Mouse (Mus musculus): ENCODE results near the gene Syce2.

Syce2 gene

GRCm38 (mm10) chr8:84845355-84846093 lies 26.4 kb upstream of the Syce2 start:
- DNase-seq, result no peak

- peak; percentile 45 for DNase-seq
Measured at GRCm38 (mm10) chr8:84846094-84846721, 25.7 kb upstream of the Syce2 start.

GRCm38 (mm10) chr8:84846722-84847572 lies 25.0 kb upstream of the Syce2 start, which contains the start of gene Calr:
Gene Calr (minus strand): TSS chr8:84846934.
- DNase-seq, result peak; percentile 99

GRCm38 (mm10) chr8:84847684-84848435 lies 24.1 kb upstream of the Syce2 start:
- no peak for DNase-seq

GRCm38 (mm10) chr8:84856434-84856833 lies 15.5 kb upstream of the Syce2 start:
- no peak for DNase-seq

- peak; percentile 90 for DNase-seq
Measured at GRCm38 (mm10) chr8:84856864-84857441, 15.0 kb upstream of the Syce2 start, which contains the start of gene Farsa. Gene Farsa (plus strand): TSS chr8:84856989.

DNA sequence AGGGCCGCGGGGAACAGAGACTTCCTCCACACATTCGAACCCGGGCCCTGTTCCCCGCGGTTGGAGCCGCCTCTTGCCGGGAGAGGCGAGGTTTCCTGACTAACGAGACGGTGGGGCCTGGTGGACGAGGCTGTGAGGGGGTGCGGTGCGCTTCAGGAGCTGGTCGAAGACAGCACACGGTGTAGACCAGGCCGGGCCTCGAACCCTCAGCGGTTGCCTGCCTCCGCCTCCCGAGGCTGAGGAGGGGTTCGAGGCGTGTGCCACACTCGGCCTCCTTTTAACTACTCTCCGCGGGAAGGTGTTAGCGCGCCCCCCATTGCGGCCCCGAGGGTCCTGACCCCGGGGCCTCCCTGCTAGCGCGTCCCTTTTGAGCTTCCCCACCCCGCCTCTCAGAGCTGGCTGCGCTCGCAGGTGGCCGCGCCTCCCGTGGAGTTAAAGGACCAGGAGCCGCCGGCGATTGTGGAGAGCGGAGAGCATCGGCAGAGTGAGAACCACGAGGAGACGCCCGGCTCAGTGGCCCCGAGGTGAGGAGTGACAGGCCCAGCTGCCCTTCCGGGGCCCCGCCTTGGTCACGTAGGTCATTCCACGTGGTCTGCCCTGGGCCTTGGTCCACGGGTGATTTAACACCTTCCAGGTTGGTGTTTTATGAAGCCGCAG lies 526 bp downstream of the Syce2 start:
- no peak for DNase-seq

GRCm38 (mm10) chr8:84873016-84873415 lies 1.1 kb downstream of the Syce2 start:
- DNase-seq, result no peak

GRCm38 (mm10) chr8:84874339-84874738 lies 2.4 kb downstream of the Syce2 start:
- no peak for DNase-seq

- DNase-seq, result peak; percentile 73
Measured at GRCm38 (mm10) chr8:84877297-84878035, 5.6 kb downstream of the Syce2 start.

DNA sequence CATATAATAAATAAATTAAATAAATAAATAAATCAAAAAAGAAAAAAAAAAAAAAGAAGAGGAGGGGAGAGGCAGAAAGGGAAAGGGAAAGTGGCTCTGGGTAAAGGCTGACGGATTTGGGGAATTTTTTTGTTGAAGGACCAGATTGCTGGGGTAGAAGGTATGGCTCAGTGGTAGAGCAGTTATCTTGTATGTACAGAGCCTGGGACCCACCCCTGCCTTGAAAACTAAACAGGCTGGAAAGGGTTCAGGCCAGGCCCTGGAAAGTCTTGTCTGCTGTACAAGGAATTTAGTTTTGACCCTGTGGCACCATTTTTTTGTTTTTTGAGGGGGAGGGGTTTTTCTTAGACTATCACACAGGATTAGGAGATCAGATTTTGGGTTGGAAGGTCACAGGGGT lies 7.0 kb downstream of the Syce2 start:
- no peak for DNase-seq

DNA sequence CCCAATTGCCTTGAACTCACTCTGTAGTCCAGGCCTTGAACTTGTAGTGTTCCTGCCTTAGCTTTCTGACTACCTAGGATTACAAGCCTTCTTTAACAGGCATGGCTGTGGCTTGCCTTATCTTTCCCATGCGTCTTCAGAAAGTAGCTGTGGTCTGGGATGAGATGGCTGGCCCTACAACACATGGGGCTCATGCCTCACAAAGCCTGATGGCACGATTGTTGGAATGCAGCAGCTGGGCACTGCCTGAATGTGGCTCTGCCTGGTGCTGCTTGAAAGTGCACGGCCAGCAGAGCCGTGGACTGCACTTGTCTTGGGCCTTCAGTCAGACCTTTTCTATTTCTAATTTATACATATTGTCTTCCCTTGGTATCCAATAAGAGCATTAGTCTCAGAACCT lies 12.8 kb downstream of the Syce2 start:
- no peak for DNase-seq

- no peak for DNase-seq
Measured at GRCm38 (mm10) chr8:84888280-84888679, 16.4 kb downstream of the Syce2 start.

DNA sequence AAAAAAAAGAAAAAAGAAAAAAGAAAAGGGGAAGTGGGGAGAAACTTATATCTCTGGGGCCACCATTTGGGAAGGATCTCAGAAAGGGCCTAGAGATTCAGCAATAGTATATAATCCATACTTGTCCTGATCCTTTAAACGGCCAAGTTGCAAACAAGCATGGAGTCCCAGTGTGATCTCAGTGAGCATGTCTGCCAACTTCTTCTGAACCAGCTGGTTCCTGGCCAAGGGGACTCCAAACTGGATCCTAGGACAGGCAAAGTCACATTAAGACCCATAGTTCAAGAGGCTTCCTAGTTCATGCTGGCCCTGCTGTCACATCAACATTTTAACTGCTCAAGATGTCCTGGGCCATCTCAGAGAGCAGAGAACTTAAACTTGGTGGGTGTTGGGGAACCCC lies 17.2 kb downstream of the Syce2 start:
- DNase-seq, result no peak

GRCm38 (mm10) chr8:84892993-84893708 lies 21.2 kb downstream of the Syce2 start:
- DNase-seq, result no peak

DNA sequence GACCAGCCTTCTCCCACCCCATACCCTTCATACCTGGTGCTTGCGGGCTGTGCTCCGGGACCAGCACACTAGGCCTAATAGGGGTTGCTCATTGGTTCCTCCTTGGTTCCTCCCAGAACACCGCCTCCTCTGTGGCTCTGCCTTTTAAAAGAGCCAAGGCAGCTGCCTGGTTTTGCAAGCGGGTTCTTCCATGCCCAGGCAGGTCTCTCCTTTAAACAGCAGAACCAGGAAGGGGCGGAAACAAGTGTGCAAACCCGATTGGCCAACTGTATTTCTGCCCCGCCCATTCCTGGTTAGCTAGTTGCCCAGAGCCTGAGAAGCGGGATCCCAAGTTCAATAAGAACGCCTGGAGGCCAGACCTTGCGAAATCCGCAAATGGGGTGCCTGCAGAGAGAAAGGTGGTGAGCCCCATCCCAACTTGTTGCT lies 21.8 kb downstream of the Syce2 start, which contains the start of gene Gcdh:
TSS of gene Gcdh (minus strand) at position 213 of the 426 bp plus-strand sequence.
- DNase-seq, result peak; percentile 89

- no peak for DNase-seq
Measured at GRCm38 (mm10) chr8:84895963-84896362, 24.1 kb downstream of the Syce2 start.

DNA sequence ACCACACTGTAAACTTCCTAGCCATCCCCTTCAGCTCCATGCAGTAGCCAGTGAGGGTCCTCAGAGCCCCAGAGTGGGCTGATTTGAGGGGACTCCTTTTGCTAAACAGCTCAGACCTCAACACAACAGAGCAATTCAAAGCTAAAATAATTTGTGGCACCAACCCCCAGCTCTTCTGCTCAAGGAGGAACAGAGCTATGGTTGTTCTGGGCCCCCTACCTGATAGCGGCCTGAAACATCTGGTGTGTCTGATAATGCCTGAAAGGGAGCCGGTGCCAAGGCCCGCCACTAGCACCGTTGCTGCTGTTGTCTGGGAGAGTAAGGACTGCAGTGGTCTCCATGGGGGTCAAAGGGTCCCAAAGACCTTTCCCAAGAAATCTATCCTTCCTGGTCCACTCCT lies 29.2 kb downstream of the Syce2 start:
- DNase-seq, result no peak

DNA sequence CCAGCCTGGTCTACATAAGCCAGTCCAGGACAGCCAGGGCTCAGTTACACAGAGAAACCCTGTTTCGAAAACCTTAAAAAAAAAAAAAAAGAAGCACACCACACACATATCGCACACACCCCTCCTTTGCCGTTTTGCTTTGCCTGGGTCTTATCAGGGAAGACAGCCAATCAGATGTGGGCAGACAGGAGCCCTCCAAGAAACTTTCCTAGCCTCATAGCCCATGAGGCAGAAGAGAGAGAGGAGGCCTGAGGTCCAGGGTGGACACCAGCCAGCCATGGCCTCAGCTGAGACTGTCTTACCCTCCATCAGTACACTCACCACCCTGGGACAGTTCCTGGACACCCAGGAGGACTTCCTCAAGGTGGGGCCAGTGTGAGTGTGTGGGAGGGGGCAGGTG lies 29.8 kb downstream of the Syce2 start, which contains the start of gene Klf1:
TSS of gene Klf1 (plus strand) at position 177 of the 400 bp plus-strand sequence.
- DNase-seq, result no peak

DNA sequence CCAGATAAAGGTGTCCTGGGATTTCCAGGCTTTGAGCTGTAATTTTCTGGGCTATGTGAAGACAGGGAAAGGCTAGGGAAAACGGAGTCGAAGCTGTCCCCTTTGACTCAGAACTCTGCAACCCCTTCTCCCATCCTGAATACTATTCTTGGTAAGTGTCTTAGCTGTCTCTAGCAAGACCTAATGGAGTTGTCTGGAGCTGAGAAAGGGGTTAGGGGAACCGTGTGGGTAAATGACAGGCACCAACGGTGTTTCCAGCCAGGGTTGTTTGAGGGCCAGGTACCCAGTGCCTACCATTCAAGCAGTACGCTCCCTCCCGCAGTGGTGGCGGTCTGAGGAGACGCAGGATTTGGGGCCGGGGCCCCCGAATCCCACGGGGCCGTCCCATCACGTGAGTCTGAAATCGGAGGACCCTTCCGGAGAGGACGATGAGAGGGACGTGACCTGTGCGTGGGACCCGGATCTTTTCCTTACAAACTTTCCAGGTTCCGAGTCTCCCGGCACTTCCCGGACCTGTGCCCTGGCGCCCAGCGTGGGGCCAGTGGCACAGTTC lies 30.5 kb downstream of the Syce2 start:
- DNase-seq, result no peak

Data from cerebellum, adult 11 months (tissue).